Mouse (Mus musculus): ENCODE data around the gene Bspry.

Bspry gene

DNA sequence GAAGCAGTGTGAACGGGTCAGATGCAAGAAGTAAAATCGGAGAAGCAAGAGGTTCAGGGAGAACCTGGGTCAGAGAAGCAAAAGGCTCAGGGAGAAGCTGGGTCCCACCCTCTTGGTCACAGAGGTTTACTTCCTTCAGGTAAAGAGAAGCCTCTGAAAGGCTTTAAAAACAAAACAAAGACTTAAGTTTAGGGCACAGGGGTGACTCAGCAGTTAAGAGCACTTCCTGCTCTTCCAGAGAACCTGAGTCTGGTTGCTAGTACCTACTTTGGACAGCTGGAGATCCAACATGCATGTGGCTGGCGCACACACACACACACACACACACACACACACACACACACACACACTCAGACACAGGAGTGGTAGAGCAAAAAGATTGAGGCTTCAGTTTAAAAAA lies 5.1 kb downstream of the Bspry start:
- DNase-seq: no peak

DNA sequence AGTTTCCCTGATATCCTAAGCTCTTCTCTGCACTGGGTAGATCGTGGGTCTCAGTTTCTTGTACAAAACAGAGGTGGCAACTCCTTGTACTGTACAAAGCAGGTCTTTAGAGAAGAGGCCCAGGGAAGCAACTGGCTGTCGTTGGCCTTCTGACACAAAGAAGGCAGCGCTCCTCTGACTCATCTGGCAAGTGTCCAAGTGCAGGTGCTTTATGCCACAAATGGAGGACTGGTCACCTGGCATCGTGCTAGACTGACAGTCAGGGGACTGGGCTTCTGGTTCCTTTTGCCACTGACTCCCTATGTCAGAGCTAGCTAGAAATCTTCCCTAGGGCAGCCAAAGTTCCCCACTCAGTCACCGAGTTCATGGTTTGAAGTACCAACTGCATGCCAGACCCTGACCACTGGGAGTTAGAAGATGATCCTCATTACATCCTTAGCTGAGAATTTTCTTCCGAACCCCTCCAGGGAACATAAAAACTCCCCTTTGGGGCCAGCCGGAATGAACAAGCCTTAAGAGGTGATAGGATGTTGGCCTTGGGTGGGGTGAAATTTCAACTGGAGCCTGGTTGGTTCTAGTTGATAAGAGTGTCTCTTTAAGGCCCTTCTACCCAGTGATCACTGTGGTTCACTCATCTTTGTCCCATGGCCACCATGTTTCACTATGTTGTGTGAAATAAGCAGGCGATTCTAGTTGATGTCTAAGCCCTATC lies 5.8 kb downstream of the Bspry start:
- DNase-seq: no peak

DNA sequence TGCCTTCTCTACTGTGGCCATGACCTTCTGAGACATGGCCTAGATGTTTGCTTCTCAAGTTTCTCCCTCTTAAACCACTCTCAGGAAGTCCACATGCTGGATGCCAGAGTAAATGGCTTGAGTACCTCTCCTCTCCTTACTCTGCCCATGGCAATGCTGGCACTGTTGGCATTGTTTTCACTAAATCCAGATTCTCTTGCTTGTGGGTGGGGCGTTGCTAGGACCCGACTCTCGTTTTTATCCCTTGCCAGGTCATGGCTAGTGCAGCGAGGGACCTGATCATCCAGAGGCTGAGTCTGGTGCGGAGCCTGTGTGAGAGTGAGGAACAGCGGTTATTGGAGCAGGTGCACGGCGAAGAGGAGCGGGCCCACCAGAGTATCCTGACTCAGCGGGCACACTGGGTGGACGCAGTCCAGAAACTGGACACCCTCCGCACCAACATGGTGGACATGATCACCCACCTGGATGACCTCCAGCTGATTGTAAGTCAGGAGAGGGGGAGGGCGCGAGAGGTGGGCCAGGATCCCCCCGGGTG lies 6.4 kb downstream of the Bspry start:
- no peak for DNase-seq

DNA sequence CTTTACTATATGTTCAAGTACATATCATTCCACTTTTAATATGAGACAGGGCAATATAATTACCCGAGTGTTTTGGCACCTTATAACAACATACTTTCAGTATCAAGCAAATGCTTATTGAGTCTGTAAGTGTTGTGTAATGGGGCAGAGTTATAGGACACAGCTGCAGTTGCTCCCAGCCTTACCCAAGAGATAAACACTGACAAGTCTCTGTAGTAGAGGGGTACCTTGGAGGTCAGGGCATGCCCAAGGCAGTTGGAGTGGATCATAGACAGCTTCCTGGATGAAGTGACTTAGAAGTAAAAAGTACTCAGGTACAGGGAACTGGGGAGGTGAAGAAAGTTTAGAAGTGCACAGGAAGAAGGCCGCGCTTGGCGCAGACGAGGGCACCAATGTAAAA lies 7.3 kb downstream of the Bspry start:
- DNase-seq: no peak

DNA sequence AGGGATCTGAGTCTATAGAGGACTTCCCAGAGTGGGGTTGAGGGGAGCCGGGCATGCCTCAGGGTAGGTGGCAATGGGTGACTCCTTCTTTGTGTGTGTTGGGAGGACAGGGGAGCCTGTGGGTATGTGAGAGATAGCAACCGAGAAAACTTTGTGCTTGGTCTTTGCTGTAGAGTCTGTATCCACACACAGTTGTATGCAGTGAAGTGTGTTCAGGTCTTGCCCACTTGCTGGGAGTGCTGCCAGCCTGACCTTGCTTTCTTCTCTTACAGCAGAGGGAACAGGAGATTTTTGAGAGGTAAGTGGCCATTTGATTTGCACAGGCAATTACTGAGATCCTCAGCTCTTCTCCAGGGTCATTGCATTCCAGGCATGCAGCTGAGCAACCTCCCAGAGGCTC lies 8.1 kb downstream of the Bspry start:
- DNase-seq: no peak

DNA sequence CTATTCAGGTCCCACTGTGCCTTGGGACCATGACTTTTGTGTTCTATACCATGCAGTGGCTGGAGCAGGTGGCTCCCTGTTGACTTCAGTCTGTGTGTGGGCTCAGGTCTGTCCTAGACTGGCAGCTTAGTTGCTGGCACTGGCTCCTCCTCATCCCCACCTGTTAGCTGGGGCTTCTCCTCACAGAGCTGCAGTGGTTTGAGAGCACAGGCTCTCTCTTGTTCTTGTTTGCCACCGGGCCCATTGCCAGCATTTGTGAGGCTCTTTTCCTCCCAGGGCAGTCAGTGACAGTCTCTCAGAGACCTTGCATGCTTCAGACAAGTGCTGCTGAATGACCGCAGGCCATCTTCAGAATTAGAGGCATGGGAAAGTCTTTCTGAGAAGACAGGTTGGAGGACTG lies 12.8 kb downstream of the Bspry start:
- no peak for DNase-seq

DNA sequence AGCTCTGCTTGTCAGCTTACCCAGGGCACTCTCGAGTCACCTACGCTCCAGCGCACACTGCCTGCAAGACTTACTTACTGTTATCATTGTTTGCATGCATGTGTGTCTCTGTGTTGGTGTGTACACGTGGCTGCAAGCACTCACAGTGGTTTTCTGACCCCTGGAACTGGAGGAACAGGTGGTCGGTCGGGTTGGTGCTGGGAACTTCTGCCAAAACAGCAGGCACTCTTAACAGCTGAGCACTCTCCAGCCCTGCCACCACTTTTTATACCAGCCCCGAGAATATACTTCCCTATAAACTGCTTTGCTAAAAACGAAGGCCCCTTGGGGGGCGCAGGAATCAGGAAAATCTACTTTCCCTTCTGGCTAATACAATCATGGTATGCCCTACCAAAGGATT lies 14.4 kb downstream of the Bspry start:
- no peak for DNase-seq

DNA sequence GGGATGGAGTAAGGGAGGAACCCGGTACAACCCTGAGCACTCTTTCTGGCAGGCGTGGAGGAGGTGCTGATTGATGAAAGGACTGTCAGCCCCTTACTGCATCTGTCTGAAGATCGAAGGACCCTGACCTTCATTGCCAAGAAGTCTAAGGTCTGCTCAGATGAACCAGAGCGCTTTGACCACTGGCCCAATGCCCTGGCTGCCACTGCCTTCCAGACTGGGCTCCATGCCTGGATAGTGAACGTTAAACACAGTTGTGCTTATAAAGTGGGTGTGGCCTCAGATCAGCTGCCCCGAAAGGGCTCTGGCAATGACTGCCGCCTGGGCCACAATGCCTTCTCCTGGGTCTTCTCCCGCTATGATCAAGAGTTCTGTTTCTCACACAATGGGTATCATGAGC lies 16.1 kb downstream of the Bspry start:
- DNase-seq: no peak

DNA sequence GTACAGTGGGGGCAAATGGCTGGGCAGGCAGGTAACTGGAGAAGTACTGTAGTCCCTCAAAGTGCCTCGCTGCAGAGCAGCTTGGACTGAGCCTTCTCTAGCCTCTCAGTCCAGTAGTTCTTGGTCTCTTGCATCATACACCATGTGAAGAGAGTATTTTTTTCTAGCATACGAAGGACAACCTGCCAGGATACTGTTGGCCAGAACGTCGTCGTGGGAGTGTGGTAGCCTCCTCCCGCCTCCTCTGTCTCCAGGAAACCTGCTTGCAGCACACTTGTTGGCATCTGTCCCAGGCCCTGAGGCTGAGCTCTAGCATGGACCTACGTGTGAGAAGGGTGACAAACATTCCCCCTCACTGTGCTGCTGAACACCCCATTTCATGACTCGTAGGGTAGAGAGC lies 17.0 kb downstream of the Bspry start:
- DNase-seq: peak; percentile 56 to 57

DNA sequence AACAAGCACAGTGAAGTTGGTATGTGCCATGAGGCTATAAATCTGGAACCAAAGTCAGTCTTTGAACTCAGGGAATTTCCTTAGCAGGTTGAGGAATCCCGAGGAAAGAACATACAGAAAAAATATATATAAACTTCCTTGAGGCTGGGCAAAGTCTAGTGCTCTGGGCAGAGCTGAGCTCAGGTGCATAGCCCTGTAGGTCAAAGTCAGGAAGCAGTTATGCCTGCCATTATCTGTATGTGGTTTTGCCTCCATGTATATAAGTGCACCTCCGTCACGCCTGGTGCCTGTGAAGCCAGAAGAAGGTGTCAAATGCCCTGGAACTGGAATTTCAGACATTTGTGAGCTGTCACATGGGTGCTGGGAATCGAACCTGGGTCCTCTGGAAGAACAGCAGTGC lies 20.9 kb downstream of the Bspry start:
- no peak for DNase-seq

DNA sequence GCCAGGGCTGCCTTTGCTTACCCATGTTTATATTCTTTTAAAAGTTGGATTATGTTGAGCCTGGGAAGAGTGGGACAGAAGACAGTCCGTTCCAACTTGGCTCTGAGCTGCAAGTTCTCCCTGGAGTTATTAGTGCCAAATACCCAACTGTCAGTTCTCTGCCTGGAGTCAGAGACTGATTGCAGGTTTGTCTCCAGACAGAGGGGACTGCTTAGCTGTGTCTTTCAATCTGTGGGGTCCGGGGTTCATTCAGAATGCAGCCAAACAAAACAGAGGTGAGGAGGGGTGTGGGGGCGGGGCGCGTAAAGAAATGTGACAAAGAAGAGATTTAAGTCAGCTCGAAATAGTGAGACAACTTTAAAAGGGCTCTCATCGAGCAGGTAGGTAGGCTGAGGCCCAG lies 21.7 kb downstream of the Bspry start:
- DNase-seq: no peak

DNA sequence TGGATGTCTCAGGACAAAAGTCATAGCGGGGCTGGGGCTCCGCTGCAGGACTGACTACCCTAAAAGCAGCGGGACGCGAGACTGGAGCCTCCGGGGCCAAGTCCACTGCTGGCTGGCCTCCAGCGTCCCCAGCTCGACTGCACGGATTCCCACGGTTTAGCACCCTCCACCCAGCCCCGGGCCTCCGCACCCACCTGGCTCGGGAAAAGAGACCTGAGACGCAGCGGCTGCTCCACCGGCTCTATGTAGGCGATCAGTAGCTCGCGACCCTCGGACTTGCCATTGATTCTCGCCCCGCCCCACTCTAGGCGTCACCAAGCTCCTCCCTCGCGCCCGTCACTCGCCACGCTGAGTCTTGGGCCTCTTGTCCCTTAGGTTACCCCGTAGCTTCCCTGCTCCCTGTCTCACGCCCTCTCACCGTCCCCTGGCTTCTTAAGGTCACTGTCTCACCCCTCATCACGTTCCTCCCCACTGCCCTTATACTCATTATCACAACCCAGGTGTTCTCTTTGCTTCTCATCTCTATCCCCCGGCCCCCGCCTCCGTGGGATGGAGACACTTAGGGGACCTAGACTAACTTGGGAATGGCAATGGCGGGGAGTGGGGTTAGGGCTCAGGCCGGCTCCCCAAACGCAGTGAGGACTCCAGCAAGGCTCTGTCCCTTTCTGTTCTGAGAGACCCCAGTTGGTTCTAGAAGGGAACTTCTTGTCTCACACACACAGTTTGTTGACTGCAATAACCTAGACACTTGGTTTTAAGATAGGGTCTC lies 22.3 kb downstream of the Bspry start:
- peak; percentile 91 to 93 for DNase-seq

DNA sequence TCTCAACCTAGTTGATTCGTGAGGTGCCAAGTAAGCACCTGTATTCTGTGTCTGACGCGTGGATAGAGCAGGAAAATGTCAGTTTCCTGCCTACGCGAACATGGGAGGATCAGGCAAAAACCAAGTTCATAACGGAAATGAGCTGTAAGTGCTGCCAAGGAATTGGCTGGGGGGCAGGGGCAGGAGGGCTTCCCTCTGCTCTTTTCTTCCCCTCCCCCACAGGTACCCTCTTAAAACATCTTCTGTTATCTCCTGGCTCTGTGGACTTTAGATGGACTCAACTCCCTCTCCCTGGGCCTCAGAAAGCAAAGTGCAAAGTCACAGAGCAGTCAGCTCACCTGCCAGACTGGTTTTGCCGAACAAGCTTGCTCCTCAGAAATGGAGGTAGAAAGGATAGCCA lies 23.1 kb downstream of the Bspry start:
- no peak for DNase-seq

DNA sequence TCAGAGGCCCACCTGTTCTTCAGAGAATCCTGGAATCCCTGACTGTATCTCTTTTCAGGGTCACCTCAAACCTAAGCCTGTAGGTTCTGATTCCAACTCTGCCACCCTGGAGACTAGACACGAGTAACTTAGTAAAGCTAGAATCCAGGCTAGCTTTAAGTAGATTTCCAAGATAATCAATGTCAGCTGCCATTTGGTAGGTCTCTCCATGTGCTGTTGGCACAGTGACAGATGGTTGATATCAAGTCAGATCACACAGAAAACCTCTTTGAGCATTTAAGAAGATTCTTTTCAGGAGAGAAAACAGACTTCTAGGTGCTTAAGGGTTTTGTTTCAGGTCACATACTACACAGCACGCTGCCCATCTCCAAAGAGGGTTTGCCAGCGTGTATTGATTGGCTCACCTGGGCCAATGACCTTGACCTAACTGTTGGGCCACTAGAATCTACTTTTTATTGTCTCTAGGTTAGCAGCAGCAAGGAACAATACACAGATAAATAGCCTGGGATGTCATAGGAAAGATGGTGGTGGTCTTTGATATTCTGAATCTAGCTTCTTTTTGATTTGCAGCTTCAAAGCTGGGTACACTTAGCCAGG lies 23.6 kb downstream of the Bspry start, which contains the start of gene Hdhd3:
Gene Hdhd3, minus strand, starts transcription at position 94 of the 597 bp plus-strand sequence.
- DNase-seq: no peak

DNA sequence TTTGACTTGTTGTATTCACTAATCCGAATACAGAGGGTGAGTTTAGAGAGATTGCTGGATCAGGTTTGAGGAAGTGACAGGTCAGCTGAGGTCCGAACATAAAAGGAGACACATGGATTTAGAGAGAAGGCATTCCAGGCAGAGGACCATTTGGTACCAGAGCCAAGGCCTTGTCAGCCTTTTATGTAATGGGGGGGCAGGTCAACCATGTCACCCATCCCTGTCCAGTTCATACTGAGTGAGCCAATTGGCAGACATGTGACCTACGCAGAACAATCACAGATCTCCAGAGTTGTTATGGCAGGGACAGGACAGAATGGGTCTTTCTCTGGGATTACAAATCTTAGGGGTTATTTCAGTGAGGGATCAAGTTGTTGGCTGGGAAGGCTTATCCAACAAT lies 26.1 kb downstream of the Bspry start:
- no peak for DNase-seq

DNA sequence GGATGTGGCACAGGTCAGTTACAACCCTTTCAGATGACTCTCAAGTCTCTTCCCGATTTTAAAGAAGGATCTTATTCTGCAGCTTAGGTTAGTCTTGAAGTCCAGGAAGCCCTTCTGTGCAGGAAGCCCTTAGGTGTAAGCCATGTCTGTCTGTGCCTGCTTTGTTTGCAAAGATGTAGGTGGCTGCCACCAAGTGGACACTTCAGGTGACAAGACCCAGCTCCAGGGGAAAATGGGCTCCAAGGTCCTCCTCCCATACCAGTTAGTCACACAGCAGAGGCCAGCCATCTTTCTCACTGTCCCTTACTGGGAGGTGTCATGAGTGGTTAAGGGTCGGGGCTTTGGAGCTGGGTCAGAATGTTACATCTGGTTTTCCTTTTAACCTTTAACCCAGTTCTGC lies 26.9 kb downstream of the Bspry start:
- DNase-seq: peak; percentile 67 to 73

DNA sequence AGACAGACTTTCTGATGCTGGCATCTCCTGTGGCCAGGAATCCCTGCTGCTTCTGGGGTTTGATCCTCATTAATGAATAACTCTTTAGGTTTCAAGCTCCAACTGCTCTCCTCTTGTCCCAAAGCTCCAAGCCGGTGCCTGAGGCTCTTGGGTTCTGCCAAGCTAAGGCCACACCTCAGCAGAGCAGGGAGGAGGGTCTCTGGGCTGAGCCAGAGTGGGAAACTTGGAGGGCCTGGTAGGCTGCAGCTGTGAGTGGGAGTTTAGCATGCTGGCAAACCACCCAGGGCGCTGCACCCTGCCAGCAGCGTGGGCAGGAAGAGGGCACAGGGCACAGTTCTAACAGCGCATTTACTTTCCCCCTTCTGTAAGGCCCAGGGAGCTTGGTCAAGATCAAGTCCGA lies 29.0 kb downstream of the Bspry start:
- no peak for DNase-seq

DNA sequence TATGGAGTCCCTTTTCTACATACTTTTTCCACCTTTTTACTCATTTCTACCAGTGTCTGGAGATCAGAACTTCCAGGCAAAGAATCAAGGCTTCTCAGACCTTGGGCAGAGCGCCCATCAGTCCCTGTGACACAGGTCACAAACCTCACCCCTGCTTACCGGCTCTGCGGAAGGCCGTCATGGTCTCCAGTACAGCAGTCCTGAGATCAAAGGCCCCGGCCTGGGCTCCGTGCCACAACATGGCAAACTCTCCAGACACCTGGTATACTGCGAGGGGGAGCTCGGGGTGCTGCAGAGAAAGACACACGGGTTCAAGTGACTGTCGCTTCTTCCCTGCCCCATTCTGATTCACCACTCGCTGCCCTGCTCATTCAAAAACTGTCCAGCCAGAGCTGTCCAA lies 30.1 kb downstream of the Bspry start:
- DNase-seq: no peak

DNA sequence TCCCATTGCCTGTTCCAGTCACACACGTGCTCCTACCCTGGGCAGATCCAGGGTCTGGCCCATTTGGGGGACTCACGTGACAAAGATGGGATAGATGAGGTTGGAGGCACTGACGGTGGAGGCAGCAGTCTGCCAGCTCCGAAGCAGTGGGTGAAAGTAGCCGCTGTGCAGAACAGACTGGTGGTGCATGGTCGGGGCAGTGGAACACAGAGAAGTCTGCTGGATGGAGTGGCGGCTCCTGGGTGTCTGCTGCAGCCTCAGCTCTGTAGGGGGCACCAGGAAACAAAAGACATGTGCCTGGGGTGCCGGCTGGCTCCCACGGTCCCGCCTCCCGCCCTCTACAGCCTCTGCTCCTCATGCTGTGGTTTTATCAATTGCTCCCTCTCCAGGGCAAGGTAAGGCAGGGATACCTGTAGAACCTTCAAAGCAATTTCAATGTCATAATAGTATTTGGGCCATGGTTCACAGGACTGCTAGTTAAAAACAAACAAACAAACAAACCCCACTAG lies 34.2 kb downstream of the Bspry start:
- no peak for DNase-seq

DNA sequence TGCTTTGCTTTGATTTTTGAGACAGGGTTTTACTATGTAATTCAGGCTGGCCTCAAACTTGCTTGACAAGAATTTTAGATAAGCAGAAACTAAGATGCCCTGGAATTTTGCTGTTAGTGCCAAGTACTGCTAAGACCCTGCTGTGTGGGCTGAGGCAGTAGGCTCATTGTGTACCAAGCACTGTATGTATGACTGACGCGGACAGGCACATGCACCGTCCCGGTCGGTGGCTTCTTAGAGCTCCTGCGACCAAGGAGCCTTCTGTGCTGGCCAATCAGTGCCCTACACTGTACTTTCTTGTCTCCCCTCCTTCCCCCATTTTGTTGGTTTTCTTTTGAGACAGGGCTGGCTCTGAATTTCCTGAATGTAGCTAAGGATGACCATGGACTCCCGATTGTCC lies 35.1 kb downstream of the Bspry start:
- DNase-seq: no peak

DNA sequence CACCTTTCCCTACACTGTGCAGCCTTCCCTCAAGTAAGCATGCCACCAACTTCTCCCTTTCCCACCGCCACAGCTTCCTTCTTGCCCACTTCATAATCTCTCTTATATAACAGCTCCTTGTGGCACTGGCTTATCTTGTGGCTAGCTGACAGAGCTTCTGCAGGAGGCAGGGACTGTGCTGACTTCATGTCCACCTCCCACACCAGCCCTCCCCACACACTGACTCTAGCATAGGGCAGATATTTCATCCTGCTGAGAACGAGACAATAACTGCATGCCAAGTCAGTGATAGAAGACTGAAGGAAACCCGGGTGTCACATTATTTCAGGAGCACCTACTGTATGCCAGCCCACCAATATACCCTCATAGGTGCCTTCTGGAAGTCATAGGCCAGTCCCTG lies 35.6 kb downstream of the Bspry start:
- DNase-seq: no peak

DNA sequence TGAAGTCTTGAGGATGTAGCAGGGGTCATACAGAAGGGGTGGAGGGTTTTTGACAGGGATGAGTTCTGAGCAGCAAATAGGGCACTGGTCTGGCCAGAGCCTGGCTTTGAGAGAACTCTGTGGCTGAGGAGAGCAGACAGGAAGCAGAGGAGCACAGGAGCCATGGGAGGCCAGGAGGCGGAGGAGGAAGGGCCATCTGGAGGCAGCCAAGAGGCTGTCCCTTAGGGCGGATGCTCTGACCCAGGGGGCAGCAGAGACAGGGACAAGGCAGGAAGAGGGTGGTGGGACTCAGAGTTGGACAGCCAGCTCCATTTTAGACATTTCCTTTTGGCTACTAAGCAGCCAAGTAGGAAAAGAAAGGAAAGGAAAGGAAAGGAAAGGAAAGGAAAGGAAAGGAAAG lies 36.2 kb downstream of the Bspry start:
- peak; percentile 53 to 54 for DNase-seq

DNA sequence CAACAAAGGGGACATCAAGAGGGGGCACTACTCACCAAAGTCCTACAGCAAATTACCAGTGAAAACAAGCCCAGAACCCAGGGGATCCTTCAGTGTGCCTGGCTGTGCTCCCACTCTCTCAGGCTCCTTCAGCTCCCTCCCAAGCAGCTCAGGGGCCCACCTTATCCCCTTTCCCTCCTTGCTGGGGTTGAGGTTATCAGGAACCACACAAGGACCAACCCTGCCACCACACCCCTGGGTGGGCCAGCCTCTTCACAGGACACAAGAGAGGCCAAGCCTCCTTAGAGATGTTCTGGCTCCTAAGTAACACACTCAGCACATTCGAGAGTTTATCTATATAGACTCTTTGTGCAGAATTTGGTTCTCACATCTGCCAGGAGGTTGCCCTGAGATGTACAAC lies 36.7 kb downstream of the Bspry start:
- no peak for DNase-seq

DNA sequence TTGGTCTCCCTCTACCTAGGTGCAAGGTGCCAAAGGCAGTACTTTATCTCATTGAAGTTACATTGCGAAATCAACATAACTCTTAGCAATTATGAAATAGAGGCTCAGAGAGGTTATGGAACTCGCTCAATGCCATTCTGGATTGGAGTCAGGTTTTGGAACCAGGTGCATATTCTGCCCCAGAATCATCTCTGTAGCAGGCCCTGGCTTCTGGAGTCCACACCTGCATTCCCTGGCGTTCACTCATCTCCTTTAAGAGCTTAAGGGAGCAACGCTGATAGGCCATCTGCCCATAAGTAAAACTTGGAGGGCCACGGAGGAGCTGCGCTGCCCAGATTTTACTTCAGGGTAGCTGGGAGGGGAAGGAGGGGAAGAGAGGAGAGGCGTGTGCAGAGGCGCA lies 37.2 kb downstream of the Bspry start:
- DNase-seq: no peak
